Mouse (Mus musculus) small intestine, adult 2 months (tissue): ENCODE results near the gene B3gat3.

Source experiments
- CTCF ChIP-seq: fragments of 200-500 bp; IDR thresholded peaks from 2 replicates; pipeline ENCODE4 v1.5.1; 2012; ENCODE audit warnings: low read depth, mild to moderate bottlenecking, control low read depth, inconsistent platforms, low read length, moderate library complexity, mixed read lengths; ENCODE audit not compliant: insufficient replicate concordance, insufficient read length; ENCODE audit errors: extremely low read depth
- POLR2A ChIP-seq: fragments of 200-500 bp; IDR thresholded peaks from 2 replicates; pipeline ENCODE4 v1.6.1; 2012; ENCODE audit warnings: low read depth, mild to moderate bottlenecking, control low read depth, inconsistent platforms, low read length, moderate library complexity

DNA sequence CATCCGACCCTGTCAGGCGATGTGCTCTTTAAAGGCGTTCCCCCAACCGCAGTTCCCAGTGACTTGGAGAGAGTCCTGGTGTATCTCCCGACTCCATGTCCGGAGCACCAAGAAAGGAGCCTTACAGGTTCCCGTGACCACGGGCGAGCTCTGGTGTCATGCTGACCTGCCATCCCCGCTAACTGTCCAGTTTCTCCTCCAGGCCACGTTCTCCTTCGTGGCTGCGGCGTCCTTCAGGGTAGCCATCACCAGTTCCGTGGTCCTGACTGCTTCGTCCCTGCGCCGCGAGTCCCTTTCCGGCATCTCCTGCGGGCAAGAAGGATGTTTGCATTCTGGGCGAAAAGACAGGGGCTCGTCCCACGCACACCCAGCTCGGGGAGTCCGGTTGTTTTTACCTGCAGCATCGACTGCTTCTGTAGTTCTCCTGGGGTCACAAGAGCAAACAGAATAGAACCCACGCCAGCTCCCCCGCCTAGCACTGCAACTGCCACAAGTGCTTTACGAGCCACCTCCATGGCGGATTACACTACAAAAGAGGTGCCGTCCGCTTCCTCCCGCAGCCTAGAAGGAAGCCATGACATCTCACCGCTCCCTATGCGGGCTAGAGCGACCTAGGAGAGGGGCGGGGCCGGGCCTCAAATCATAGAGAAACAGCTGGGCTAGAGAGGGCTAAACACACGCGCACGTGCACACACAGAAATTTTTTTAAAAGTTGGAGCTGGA, 39.7 kb upstream of the B3gat3 start, which contains the start of gene Uqcc3:
- TF ChIP-seq CTCF (no peak), POLR2A (peak; percentile 82; the same call in 1 of the 2 replicates)
